Mouse (Mus musculus) forebrain, postnatal 0 days (tissue): ENCODE results near the gene Tmem127. TPM values are rescaled to one million over a fixed set of nuclear protein-coding genes. Genes with fewer than 3 reads are reported as not detected.
"Not testable (repeated sequence)": the region's sequence is repeated elsewhere in the genome, so short reads cannot be mapped to it uniquely, and the experiment has no call there.

ENCODE experiments used
- ATAC-seq: fragments of 200-750 bp; cut with Nextera tagmentation; 2 replicates; pipeline ENCODE4 v1.8.0; 2017; ENCODE audit warnings: mild to moderate bottlenecking, moderate library complexity
- DNase-seq: peaks from one replicate; pipeline ENCODE4 v3.0.0-alpha.2; 2015
- H3K27ac ChIP-seq: fragments of 300-500 bp; sonication (generic); 2 replicates; pipeline ENCODE4 v1.5.1; 2014; ENCODE audit warnings: low read depth, mild to moderate bottlenecking, antibody characterized with exemption, low read length, moderate library complexity, mixed read lengths
- H3K27me3 ChIP-seq: fragments of 300-500 bp; sonication (generic); 2 replicates; pipeline ENCODE4 v1.6.1; 2014; ENCODE audit warnings: mild to moderate bottlenecking, low read length, mixed read lengths; ENCODE audit not compliant: insufficient read depth
- H3K36me3 ChIP-seq: fragments of 300-500 bp; sonication (generic); 2 replicates; pipeline ENCODE4 v1.6.1; 2014; ENCODE audit warnings: mild to moderate bottlenecking, moderate library complexity; ENCODE audit not compliant: insufficient read depth
- H3K4me1 ChIP-seq: fragments of 300-500 bp; sonication (generic); 2 replicates; pipeline ENCODE4 v1.6.1; 2014; ENCODE audit warnings: antibody characterized with exemption; ENCODE audit not compliant: insufficient read depth
- H3K4me2 ChIP-seq: fragments of 300-500 bp; sonication (generic); 2 replicates; pipeline ENCODE4 v1.6.1; 2014; ENCODE audit warnings: low read depth, mild to moderate bottlenecking, moderate library complexity
- H3K4me3 ChIP-seq: fragments of 300-500 bp; sonication (generic); 2 replicates; pipeline ENCODE4 v1.5.1; 2014; ENCODE audit warnings: low read depth, low read length, mixed read lengths
- H3K9ac ChIP-seq: fragments of 300-500 bp; sonication (generic); 2 replicates; pipeline ENCODE4 v1.6.1; 2014; ENCODE audit warnings: mild to moderate bottlenecking
- H3K9me3 ChIP-seq: fragments of 300-500 bp; sonication (generic); 2 replicates; pipeline ENCODE4 v1.6.1; 2016; ENCODE audit warnings: low read length
- CTCF ChIP-seq: sonication (generic); IDR thresholded peaks from 2 replicates; pipeline ENCODE4 v1.5.1; 2016; ENCODE audit warnings: antibody characterized with exemption, control low read depth, low read depth
- WGBS: fragments of 180-500 bp; shearing (Covaris S2); extraction: QIAGEN DNeasy Blood & Tissue Kit; methylation state at CpG from one replicate; pipeline ENCODE4 v1.1.7; 2014; 5-methylcytosine and 5-hydroxymethylcytosine counted together
- polyA plus RNA-seq: library from polyadenylated mRNA; unstranded; fragments of >200 nt; fragmentation: Nextera tagmentation; extraction: Ambion mirVana; gene quantifications from 2 replicates; pipeline ENCODE4 v1.2.1, GENCODE M21; 2015
- total RNA-seq: library from RNA; depleted of rRNA; stranded (reverse); fragments of >200 nt; gene quantifications from 2 replicates; pipeline ENCODE4 v1.2.3, GENCODE M21; 2014

Gene Tmem127
- total and polyA plus RNA-seq, 2 experiments from 2014 or later, result 74.6 to 94.4 TPM

GRCm38 (mm10) chr2:127267854-127268253 is 20.1 kb downstream of the Tmem127 start:
- H3K4me3 ChIP-seq, result no peak overlapping the region
- H3K9me3 ChIP-seq, result no peaks in the 10 kb centered on the region
- no peak for ATAC-seq
- DNase-seq, result no peak
- TF ChIP-seq CTCF, result peak; percentile 33; the same call in 1 of the 2 replicates
- H3K9ac ChIP-seq, result no peak overlapping the region
- no peak overlapping the region for H3K27ac ChIP-seq
- H3K4me2 ChIP-seq, result no peak overlapping the region
- no peaks in the 10 kb centered on the region for H3K36me3 ChIP-seq
- 35% methylated on average over 4 of the region's 4 CpGs for WGBS
- 0 out of 2 replicates have a peak, but pooled peaks cover 2% of the 10 kb centered on the region for H3K4me1 ChIP-seq
- H3K27me3 ChIP-seq, result no peaks in the 10 kb centered on the region

DNA sequence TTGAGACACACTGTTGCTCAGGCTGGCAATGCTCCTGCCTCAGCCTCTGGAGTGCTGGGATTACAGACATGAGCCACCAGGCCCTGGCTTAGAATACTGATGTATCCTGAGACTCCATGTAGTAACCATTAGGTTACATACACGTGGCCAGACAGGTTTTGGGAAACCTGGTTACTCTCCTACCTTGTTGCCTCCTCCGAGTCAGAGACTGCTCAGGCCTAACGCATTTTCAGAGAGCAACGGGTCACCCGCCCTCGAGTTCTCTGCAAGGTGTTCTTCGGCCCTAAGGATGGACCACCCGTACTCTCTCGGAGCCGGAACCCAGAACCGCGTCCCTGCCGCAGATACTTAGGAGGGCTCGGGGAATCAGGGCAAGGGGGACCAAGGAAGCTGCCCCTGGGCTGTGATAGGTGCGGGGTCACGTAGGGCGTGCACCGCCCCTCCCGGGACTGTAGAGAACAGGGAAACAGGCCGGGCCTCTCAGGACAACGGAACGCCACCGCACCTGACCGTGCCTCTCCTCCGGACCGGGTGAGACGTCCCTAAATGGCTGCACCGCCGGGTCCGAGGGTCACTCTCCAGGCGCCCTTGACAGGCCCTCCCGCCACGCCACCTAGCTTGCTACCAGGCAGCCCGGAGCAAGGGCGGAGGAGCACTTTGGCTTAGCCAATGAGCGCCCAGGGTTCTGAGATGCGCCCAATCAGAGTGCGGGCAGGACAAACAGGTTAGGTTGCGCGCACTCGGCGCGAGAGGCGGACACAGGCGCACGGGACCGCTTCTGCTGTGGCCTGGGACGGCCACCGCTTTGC is 22.0 kb downstream of the Tmem127 start, which contains the start of gene Stard7:
Stard7 (plus strand) TSS at position 728 of the 809 bp plus-strand sequence.
- TF ChIP-seq CTCF, result peak; percentile 52
- Histone ChIP-seq H3K27ac (peak within 1 kb of the TSS; percentile 97), H3K9me3 (no peaks in the 10 kb centered on the region), H3K27me3 (no peaks in the 10 kb centered on the region), H3K4me3 (peak within 1 kb of the TSS; percentile 96), H3K4me2 (peak within 1 kb of the TSS; percentile 73), H3K9ac (peak within 1 kb of the TSS; percentile 88), H3K4me1 (0 out of 2 replicates have a peak, but pooled peaks cover 3% of the 10 kb centered on the region), H3K36me3 (no peaks in the 10 kb centered on the region)
- ATAC-seq (peak; percentile 99), DNase-seq (peak; percentile 96)
- 4% methylated on average over 48 of the region's 49 CpGs for WGBS

DNA sequence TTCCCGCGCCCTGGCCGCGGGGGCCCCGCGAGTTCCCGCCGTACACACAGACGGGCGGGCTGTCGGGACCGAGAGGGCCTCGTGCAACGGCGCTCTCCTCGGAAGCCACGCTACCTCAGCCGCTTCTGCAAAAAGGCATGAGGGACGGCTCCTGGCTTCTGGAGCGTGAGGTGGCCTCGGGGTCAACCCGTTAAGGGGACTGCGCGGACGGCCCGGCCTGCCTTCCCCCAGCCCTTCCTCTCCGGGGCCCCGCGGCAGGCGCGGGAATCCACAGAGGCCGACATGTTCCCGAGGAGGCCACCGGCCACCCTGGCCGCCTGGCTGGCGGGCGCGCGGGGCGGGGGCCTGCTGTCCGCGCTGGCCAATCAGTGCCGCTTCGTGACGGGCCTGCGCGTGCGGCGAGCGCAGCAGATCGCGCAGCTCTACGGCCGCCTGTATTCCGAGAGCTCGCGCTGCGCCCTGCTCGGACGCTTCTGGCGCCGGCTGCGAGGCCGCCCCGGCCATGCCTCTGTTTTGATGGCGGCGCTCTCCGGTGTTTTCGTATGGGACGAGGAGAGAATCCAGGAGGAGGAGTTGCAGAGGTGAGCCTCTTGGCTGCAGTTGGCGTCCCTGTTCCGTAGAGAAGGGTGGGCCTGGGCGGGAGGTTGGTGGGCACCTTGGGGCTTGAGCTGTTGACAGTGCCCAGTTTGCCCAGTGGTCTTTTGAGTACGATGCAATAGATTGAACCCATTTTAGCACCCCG is 22.8 kb downstream of the Tmem127 start:
- Histone ChIP-seq H3K4me1 (0 out of 2 replicates have a peak, but pooled peaks cover 3% of the 10 kb centered on the region), H3K27ac (peak overlapping the region; percentile 97), H3K4me3 (peak overlapping the region; percentile 96), H3K27me3 (no peaks in the 10 kb centered on the region), H3K4me2 (peak overlapping the region; percentile 73), H3K9me3 (no peaks in the 10 kb centered on the region), H3K9ac (peak overlapping the region; percentile 88), H3K36me3 (no peaks in the 10 kb centered on the region)
- TF ChIP-seq CTCF, result no peak
- ATAC-seq (peak; percentile 92), DNase-seq (peak; percentile 90)
- 3% methylated on average over 75 of the region's 75 CpGs for WGBS

GRCm38 (mm10) chr2:127271042-127271515 is 23.4 kb downstream of the Tmem127 start:
- DNase-seq, result peak; percentile 20
- Histone ChIP-seq H3K27me3 (no peaks in the 10 kb centered on the region), H3K9ac (peak overlapping the region; percentile 88), H3K36me3 (no peaks in the 10 kb centered on the region), H3K4me3 (peak overlapping the region; percentile 96), H3K4me1 (0 out of 2 replicates have a peak, but pooled peaks cover 3% of the 10 kb centered on the region), H3K27ac (peak overlapping the region; percentile 97), H3K4me2 (peak overlapping the region; percentile 73), H3K9me3 (no peaks in the 10 kb centered on the region)
- 7% methylated on average over 8 of the region's 8 CpGs for WGBS
- no peak for ATAC-seq
- TF ChIP-seq CTCF, result no peak

DNA sequence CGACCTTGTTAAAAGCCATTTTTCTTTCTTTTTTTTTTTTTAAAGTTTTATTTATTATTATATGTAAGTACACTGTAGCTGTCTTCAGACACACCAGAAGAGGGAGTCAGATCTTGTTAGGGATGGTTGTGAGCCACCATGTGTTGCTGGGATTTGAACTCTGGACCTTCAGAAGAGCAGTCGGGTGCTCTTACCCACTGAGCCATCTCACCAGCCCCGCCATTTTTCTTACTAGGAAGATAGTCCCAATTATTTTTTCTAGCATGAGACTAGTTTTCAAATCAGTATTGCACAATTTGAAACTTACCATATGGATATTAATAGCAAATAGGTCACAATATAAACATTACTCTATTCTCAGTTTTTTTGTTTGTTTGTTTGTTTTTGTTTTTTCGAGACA is 24.3 kb downstream of the Tmem127 start:
- DNase-seq, H3K9ac ChIP-seq, ATAC-seq, H3K4me1 ChIP-seq, H3K9me3 ChIP-seq, H3K27me3 ChIP-seq, H3K4me3 ChIP-seq, H3K4me2 ChIP-seq, H3K27ac ChIP-seq, H3K36me3 ChIP-seq: not testable (repeated sequence)
- WGBS, result 94% methylated on average over 4 of the region's 4 CpGs

DNA sequence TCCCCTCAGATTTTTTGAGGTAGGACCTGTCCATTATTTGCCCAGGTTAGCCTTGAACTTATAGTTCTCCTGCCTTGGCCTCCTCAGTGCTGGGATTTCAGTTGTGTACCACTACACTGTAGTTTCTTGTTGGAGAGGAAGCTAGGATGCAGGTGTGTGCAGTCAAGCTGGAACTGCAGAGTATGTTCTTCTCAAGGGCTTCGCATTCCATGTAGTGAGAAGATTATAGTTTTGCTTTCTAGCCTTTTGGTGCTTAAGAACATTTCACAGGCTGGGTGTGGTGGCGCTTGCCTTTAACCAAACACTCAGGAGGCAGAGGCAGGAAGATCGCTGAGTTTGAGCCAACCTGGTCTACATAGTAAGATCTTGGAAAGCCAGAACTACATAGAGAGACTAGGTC is 25.1 kb downstream of the Tmem127 start:
- no peaks in the 10 kb centered on the region for H3K36me3 ChIP-seq
- H3K27me3 ChIP-seq, result no peaks in the 10 kb centered on the region
- H3K4me1 ChIP-seq, result 0 out of 2 replicates have a peak, but pooled peaks cover 3% of the 10 kb centered on the region
- no peaks in the 10 kb centered on the region for H3K9me3 ChIP-seq
- DNase-seq, result no peak
- over 99% methylated on average over 3 of the region's 3 CpGs for WGBS
- H3K9ac ChIP-seq, result no peak overlapping the region
- H3K4me3 ChIP-seq, result no peak overlapping the region
- no peak overlapping the region for H3K27ac ChIP-seq
- ATAC-seq, result no peak
- no peak for TF ChIP-seq CTCF
- no peak overlapping the region for H3K4me2 ChIP-seq
